Mouse (Mus musculus): ENCODE results near the gene Adamts4.

Adamts4 gene

DNA sequence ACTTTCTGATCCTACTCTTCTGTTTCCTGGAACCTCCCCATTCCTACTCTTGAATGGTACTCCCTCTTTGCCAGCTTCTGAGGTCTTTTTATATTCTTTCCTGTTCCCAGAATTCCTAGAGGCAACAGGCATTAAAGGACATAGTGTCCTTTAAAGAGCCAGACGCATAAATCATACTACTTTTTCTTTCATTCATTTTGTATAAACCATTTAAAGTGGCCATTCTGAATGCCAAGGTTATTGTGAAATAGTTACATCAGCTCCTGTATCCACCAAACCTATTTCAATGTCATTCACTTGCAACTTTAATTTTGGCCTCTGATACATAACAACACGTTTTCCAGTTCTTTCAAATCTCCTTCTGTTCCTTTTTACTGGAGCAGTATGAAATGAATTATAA is 59.1 kb downstream of the Adamts4 start:
- no peak for DNase-seq (ENCODE audit: low read depth, low spot score)

All from ES-CJ7 (cell line).